16 mouse cellular contexts compared by ENCODE assay signal in genomic region chr11:58016371-58016770, GRCm38 (mm10). TPM values are rescaled to one million over a fixed set of nuclear protein-coding genes. Genes with fewer than 3 reads are reported as not detected.
DNase-seq lines count a peak whose midpoint lies in the region; ATAC-seq and TF ChIP-seq lines count a peak whose summit lies in the region.
"Had no signal": no experiment of that assay in that cellular context is flagged by ENCODE, and none has a peak within 500 bp of the region (broad histone marks: within the 10 kb centered on the region; RNA-seq: fewer than 3 reads in every experiment).

No protein-coding gene starts in this region.

- WGBS in heart, embryonic 12.5 days, result 50% methylated on average over 3 of the region's 3 CpGs
- 24% methylated on average over 3 of the region's 3 CpGs for WGBS in liver, adult 2 months
- WGBS in liver, postnatal 0 days (ENCODE audit: insufficient replicate concordance), result 65% methylated on average over 3 of the region's 3 CpGs
- 51% methylated on average over 3 of the region's 3 CpGs for WGBS in embryonic facial prominence, embryonic 13.5 days
- 39% methylated on average over 3 of the region's 3 CpGs for WGBS in stomach, postnatal 0 days

- DNase-seq in heart, adult 9 months (ENCODE audit: low spot score in 2 of 2), result no peak
- no peak for DNase-seq in liver, adult 2 months (ENCODE audit: extremely low read depth, low read depth, low spot score)
- no peak for DNase-seq in liver, postnatal 0 days
- no peak for DNase-seq in stomach, postnatal 0 days (ENCODE audit: low spot score)
- no peak for DNase-seq in spleen, postnatal 14 days (ENCODE audit: low spot score in 2 of 2)
- DNase-seq: cerebellum, adult 11-12 months; heart, adult 2 months; kidney, postnatal 4 days; retina, postnatal 1 day; spleen, adult 18-20 months had no signal

- H3K4me1 ChIP-seq in heart, embryonic 12.5 days (replicated peaks), result peaks cover 76% of the 10 kb centered on the region
- peaks cover 65% of the 10 kb centered on the region for H3K4me1 ChIP-seq in liver, adult 2 months (ENCODE audit: control insufficient read depth, insufficient read depth, low read length)
- H3K4me1 ChIP-seq in liver, postnatal 0 days (ENCODE audit: insufficient read depth), result peaks cover 80% of the 10 kb centered on the region
- H3K4me1 ChIP-seq in embryonic facial prominence, embryonic 13.5 days, result peaks cover 51% of the 10 kb centered on the region
- peaks cover 25% of the 10 kb centered on the region for H3K4me1 ChIP-seq in stomach, postnatal 0 days (replicated peaks; ENCODE audit: control insufficient read depth, insufficient read depth)

- H3K4me2 ChIP-seq in heart, embryonic 12.5 days, result 0 out of 2 replicates have a peak overlapping the region, but pooled peaks have one; percentile 12
- no peak overlapping the region for H3K4me2 ChIP-seq in liver, postnatal 0 days (ENCODE audit: low read depth, low read length)
- peak overlapping the region; percentile 24 for H3K4me2 ChIP-seq in embryonic facial prominence, embryonic 13.5 days
- no peak overlapping the region for H3K4me2 ChIP-seq in stomach, postnatal 0 days (replicated peaks; ENCODE audit: low read depth)
- H3K4me2 ChIP-seq: lung, embryonic 15.5 days; neural tube, embryonic 13.5 days had no signal

- TF ChIP-seq POLR2A in liver, adult 2 months (IDR thresholded peaks at IDR 0.05; ENCODE audit: extremely low read depth, insufficient read depth, low read length), result no peak

- 0 out of 2 replicates have a peak overlapping the region, but pooled peaks have one; percentile 24 for H3K9ac ChIP-seq in heart, embryonic 12.5 days
- no peak overlapping the region for H3K9ac ChIP-seq in liver, adult 2 months (ENCODE audit: low read depth, low read length)
- no peak overlapping the region for H3K9ac ChIP-seq in liver, postnatal 0 days (replicated peaks)
- H3K9ac ChIP-seq in embryonic facial prominence, embryonic 13.5 days, result no peak overlapping the region
- no peak overlapping the region for H3K9ac ChIP-seq in stomach, postnatal 0 days (ENCODE audit: low read length)
- H3K9ac ChIP-seq: lung, embryonic 15.5 days; neural tube, embryonic 13.5 days had no signal

- no peaks in the 10 kb centered on the region for H3K36me3 ChIP-seq in heart, embryonic 12.5 days
- H3K36me3 ChIP-seq in liver, adult 2 months (ENCODE audit: control insufficient read depth, insufficient read depth, low read length), result no peaks in the 10 kb centered on the region
- no peaks in the 10 kb centered on the region for H3K36me3 ChIP-seq in liver, postnatal 0 days (replicated peaks; ENCODE audit: insufficient read depth, low read length)
- no peaks in the 10 kb centered on the region for H3K36me3 ChIP-seq in embryonic facial prominence, embryonic 13.5 days
- H3K36me3 ChIP-seq in stomach, postnatal 0 days (ENCODE audit: control insufficient read depth, insufficient read depth, low read length), result no peaks in the 10 kb centered on the region
- H3K36me3 ChIP-seq: lung, embryonic 15.5 days; neural tube, embryonic 13.5 days had no signal

- no peak for ATAC-seq in heart, embryonic 12.5 days (ENCODE audit: insufficient number of reproducible peaks, low FRiP score)
- no peak for ATAC-seq in liver, postnatal 0 days
- ATAC-seq in embryonic facial prominence, embryonic 13.5 days (ENCODE audit: insufficient number of reproducible peaks, insufficient read depth, low FRiP score, low TSS enrichment, low read depth), result no peak
- no peak for ATAC-seq in stomach, postnatal 0 days (ENCODE audit: low FRiP score, low TSS enrichment)

- H3K9me3 ChIP-seq in heart, embryonic 12.5 days (replicated peaks), result no peaks in the 10 kb centered on the region
- H3K9me3 ChIP-seq in liver, postnatal 0 days (ENCODE audit: low read length), result no peaks in the 10 kb centered on the region
- H3K9me3 ChIP-seq in embryonic facial prominence, embryonic 13.5 days, result no peaks in the 10 kb centered on the region
- H3K9me3 ChIP-seq in stomach, postnatal 0 days (ENCODE audit: control insufficient read depth, low read length), result no peaks in the 10 kb centered on the region
- H3K9me3 ChIP-seq: limb, embryonic 10.5 days; lung, embryonic 15.5 days; megakaryocyte, embryonic 14.5 days; neural tube, embryonic 13.5 days had no signal

- no peak for TF ChIP-seq CTCF in liver, adult 2 months (IDR thresholded peaks at IDR 0.05; ENCODE audit: low read depth, low read length)
- TF ChIP-seq CTCF in liver, postnatal 0 days (IDR thresholded peaks at IDR 0.05; ENCODE audit: low read depth), result no peak
- TF ChIP-seq CTCF in stomach, postnatal 0 days (IDR thresholded peaks at IDR 0.05; ENCODE audit: low read depth), result no peak

- TF ChIP-seq EP300 in liver, postnatal 0 days (IDR thresholded peaks at IDR 0.05; ENCODE audit: low read depth), result no peak
- no peak for TF ChIP-seq EP300 in stomach, postnatal 0 days (optimal IDR thresholded peaks at IDR 0.05)

- peaks cover 75% of the 10 kb centered on the region for H3K79me2 ChIP-seq in liver, adult 2 months (ENCODE audit: control insufficient read depth, insufficient read depth, low read length)

- no peak overlapping the region for H3K4me3 ChIP-seq in heart, embryonic 12.5 days
- no peak overlapping the region for H3K4me3 ChIP-seq in liver, adult 2 months (ENCODE audit: insufficient read depth, low read depth, low read length)
- H3K4me3 ChIP-seq in liver, postnatal 0 days (ENCODE audit: low read depth, low read length), result no peak overlapping the region
- no peak overlapping the region for H3K4me3 ChIP-seq in embryonic facial prominence, embryonic 13.5 days
- no peak overlapping the region for H3K4me3 ChIP-seq in stomach, postnatal 0 days (ENCODE audit: low read depth, low read length)
- H3K4me3 ChIP-seq: heart, adult 2 months; limb, embryonic 10.5 days; lung, embryonic 15.5 days; megakaryocyte, embryonic 14.5 days; neural tube, embryonic 13.5 days had no signal

- H3K27ac ChIP-seq in heart, embryonic 12.5 days (ENCODE audit: poor library complexity, severe bottlenecking), result peak overlapping the region; percentile 12; the same call in 1 of the 2 replicates
- H3K27ac ChIP-seq in liver, adult 2 months (replicated peaks; ENCODE audit: insufficient read depth, low read depth, low read length), result 0 out of 2 replicates have a peak overlapping the region, but pooled peaks have one; percentile 14
- no peak overlapping the region for H3K27ac ChIP-seq in liver, postnatal 0 days (ENCODE audit: low read depth)
- peak overlapping the region; percentile 33; the same call in 1 of the 2 replicates for H3K27ac ChIP-seq in embryonic facial prominence, embryonic 13.5 days
- peak overlapping the region; percentile 35 for H3K27ac ChIP-seq in stomach, postnatal 0 days (replicated peaks)
- H3K27ac ChIP-seq: heart, adult 2 months; limb, embryonic 10.5 days; lung, embryonic 15.5 days; neural tube, embryonic 13.5 days had no signal

- H3K27me3 ChIP-seq in heart, embryonic 12.5 days (replicated peaks), result no peaks in the 10 kb centered on the region
- no peaks in the 10 kb centered on the region for H3K27me3 ChIP-seq in liver, adult 2 months (ENCODE audit: control insufficient read depth, insufficient read depth, low read length)
- no peaks in the 10 kb centered on the region for H3K27me3 ChIP-seq in liver, postnatal 0 days (ENCODE audit: insufficient read depth, low read length)
- no peaks in the 10 kb centered on the region for H3K27me3 ChIP-seq in embryonic facial prominence, embryonic 13.5 days
- H3K27me3 ChIP-seq in stomach, postnatal 0 days (ENCODE audit: control insufficient read depth, insufficient read depth, low read length), result no peaks in the 10 kb centered on the region
- H3K27me3 ChIP-seq: lung, embryonic 15.5 days; megakaryocyte, embryonic 14.5 days; neural tube, embryonic 13.5 days had no signal

RNA-seq across cellular contexts. Expression of gene Larp1, which starts 7.5 kb away (rescaled TPM):
- polyA plus RNA-seq in heart, embryonic 12.5 days (2016; fragmentation: Nextera tagmentation; extraction: Ambion mirVana), result 17.5 and 18.3 TPM in 2 replicates
- total RNA-seq in liver, adult 2 months (2014; rRNA removed), result 19.7 and 31.4 TPM in 2 replicates
- 34.7 and 39.8 TPM in 2 replicates for polyA plus RNA-seq in liver, adult 2 months (2012; rRNA removed)
- polyA plus RNA-seq in liver, postnatal 0 days (2015; fragmentation: Nextera tagmentation; extraction: Ambion mirVana), result 10.8 and 11.0 TPM in 2 replicates
- 18.6 and 18.9 TPM in 2 replicates for polyA plus RNA-seq in embryonic facial prominence, embryonic 13.5 days (2015; fragmentation: Nextera tagmentation; extraction: Ambion mirVana)
- 11.6 and 12.8 TPM in 2 replicates for polyA plus RNA-seq in stomach, postnatal 0 days (2015; fragmentation: Nextera tagmentation; extraction: Ambion mirVana)

Comparison
In these comparisons a context has a peak if more than half of its experiments do, and no peak if none do; other contexts are left out.
1. H3K4me2 ChIP-seq: peak in heart, embryonic 12.5 days (single experiment) and embryonic facial prominence, embryonic 13.5 days (single experiment); none in liver, postnatal 0 days (single experiment) and stomach, postnatal 0 days (single experiment).